ENCODE assay signal across 30 mouse cellular contexts in the genomic region with DNA sequence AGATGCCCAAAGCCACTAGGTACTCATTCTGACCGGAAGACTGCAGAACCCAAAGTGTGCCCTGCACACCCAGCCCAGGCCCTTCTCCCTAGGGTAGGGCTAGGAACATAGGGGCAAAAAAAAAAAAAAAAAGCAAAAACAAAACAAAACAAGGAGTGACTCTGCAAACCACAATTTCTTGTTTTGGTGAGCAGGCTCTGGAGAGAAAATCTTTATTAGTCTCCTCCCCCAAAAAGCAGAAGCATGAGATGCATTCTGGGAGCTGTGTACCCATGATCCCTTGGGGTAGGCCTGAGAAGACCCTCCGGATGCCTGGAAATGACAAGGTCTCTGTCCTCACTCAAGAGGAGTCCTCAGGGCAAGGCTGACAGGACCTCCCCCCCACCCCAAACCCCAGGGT. TPM values are rescaled to one million over a fixed set of nuclear protein-coding genes. Genes with fewer than 3 reads are reported as not detected.
A peak's percentile ranks its signal among the peaks of the same experiment; 100 is the strongest.
DNase-seq lines count a peak whose midpoint lies in the region; ATAC-seq and TF ChIP-seq lines count a peak whose summit lies in the region.
"Had no signal": no experiment of that assay in that cellular context is flagged by ENCODE, and none has a peak within 500 bp of the region (broad histone marks: within the 10 kb centered on the region; RNA-seq: fewer than 3 reads in every experiment).

No protein-coding gene starts in this region.

- TF ChIP-seq CTCF in bone marrow, adult 2 months (IDR thresholded peaks at IDR 0.05; ENCODE audit: control insufficient read depth, insufficient read depth, low read length), result no peak
- no peak for TF ChIP-seq CTCF in forebrain, postnatal 0 days (IDR thresholded peaks at IDR 0.05; ENCODE audit: low read depth)

- H3K4me3 ChIP-seq in liver, embryonic 12.5 days, result no peak overlapping the region
- no peak overlapping the region for H3K4me3 ChIP-seq in liver, embryonic 11.5 days (ENCODE audit: low read depth, low read length)
- no peak overlapping the region for H3K4me3 ChIP-seq in bone marrow, adult 2 months (replicated peaks; ENCODE audit: control insufficient read depth, low read depth, low read length)
- no peak overlapping the region for H3K4me3 ChIP-seq in liver, embryonic 15.5 days (replicated peaks)
- no peak overlapping the region for H3K4me3 ChIP-seq in forebrain, postnatal 0 days (ENCODE audit: low read depth, low read length)
- H3K4me3 ChIP-seq: embryonic facial prominence, embryonic 13.5 days; forebrain, embryonic 13.5 days; heart, adult 2 months; heart, embryonic 15.5 days; hindbrain, embryonic 15.5 days; intestine, embryonic 15.5 days; limb, embryonic 13.5 days had no signal

- ATAC-seq in liver, embryonic 12.5 days, result no peak
- ATAC-seq in liver, embryonic 11.5 days (replicated peaks; ENCODE audit: low FRiP score), result no peak
- ATAC-seq in liver, embryonic 15.5 days (ENCODE audit: insufficient read depth), result no peak
- ATAC-seq in monocyte, adult 5-6 weeks (replicated peaks; ENCODE audit: insufficient number of reproducible peaks, low FRiP score, low TSS enrichment, poor library complexity, severe bottlenecking), result peak; percentile 24
- no peak for ATAC-seq in forebrain, postnatal 0 days
- ATAC-seq: forebrain, embryonic 13.5 days; intestine, embryonic 15.5 days; midbrain, embryonic 16.5 days had no signal

- peaks cover 3% of the 10 kb centered on the region for H3K9me3 ChIP-seq in liver, embryonic 12.5 days (replicated peaks)
- peaks cover 2% of the 10 kb centered on the region for H3K9me3 ChIP-seq in liver, embryonic 11.5 days (ENCODE audit: control insufficient read depth, low read length)
- peaks cover 3% of the 10 kb centered on the region; the same call in 1 of the 2 replicates for H3K9me3 ChIP-seq in liver, embryonic 15.5 days (replicated peaks)
- H3K9me3 ChIP-seq in forebrain, postnatal 0 days (ENCODE audit: low read length), result no peaks in the 10 kb centered on the region
- H3K9me3 ChIP-seq: embryonic facial prominence, embryonic 13.5 days; forebrain, embryonic 13.5 days; heart, embryonic 15.5 days; hindbrain, embryonic 15.5 days; intestine, embryonic 15.5 days had no signal

- H3K36me3 ChIP-seq in liver, embryonic 12.5 days, result peaks cover 14% of the 10 kb centered on the region
- peaks cover 7% of the 10 kb centered on the region for H3K36me3 ChIP-seq in liver, embryonic 11.5 days (ENCODE audit: control insufficient read depth, insufficient read depth, low read length)
- peaks cover 7% of the 10 kb centered on the region for H3K36me3 ChIP-seq in liver, embryonic 15.5 days (replicated peaks)
- peaks cover 6% of the 10 kb centered on the region; the same call in 1 of the 2 replicates for H3K36me3 ChIP-seq in forebrain, postnatal 0 days (ENCODE audit: insufficient read depth)
- H3K36me3 ChIP-seq: G1E had no signal

- no peak overlapping the region for H3K9ac ChIP-seq in liver, embryonic 12.5 days
- no peak overlapping the region for H3K9ac ChIP-seq in liver, embryonic 11.5 days (ENCODE audit: low read depth, low read length)
- H3K9ac ChIP-seq in liver, embryonic 15.5 days, result no peak overlapping the region
- no peak overlapping the region for H3K9ac ChIP-seq in forebrain, postnatal 0 days
- H3K9ac ChIP-seq: embryonic facial prominence, embryonic 13.5 days; forebrain, embryonic 13.5 days; heart, embryonic 15.5 days; hindbrain, embryonic 15.5 days; intestine, embryonic 15.5 days; limb, embryonic 13.5 days; lung, embryonic 14.5 days had no signal

- H3K27me3 ChIP-seq in liver, embryonic 12.5 days (replicated peaks), result 0 out of 2 replicates have a peak, but pooled peaks cover 1% of the 10 kb centered on the region
- no peaks in the 10 kb centered on the region for H3K27me3 ChIP-seq in liver, embryonic 11.5 days (replicated peaks; ENCODE audit: control insufficient read depth, insufficient read depth, low read length)
- H3K27me3 ChIP-seq in liver, embryonic 15.5 days, result peaks cover 10% of the 10 kb centered on the region
- no peaks in the 10 kb centered on the region for H3K27me3 ChIP-seq in forebrain, postnatal 0 days (ENCODE audit: insufficient read depth, low read length)
- H3K27me3 ChIP-seq: embryonic facial prominence, embryonic 13.5 days; forebrain, embryonic 13.5 days; heart, embryonic 15.5 days; limb, embryonic 13.5 days had no signal

- TF ChIP-seq POLR2A in bone marrow, adult 2 months (IDR thresholded peaks at IDR 0.05; ENCODE audit: borderline replicate concordance, control insufficient read depth, low read depth, low read length), result no peak

- H3K27ac ChIP-seq in liver, embryonic 12.5 days, result peak overlapping the region; percentile 92; the same call in 1 of the 2 replicates
- no peak overlapping the region for H3K27ac ChIP-seq in liver, embryonic 11.5 days (ENCODE audit: low read depth, low read length)
- peak overlapping the region; percentile 31 for H3K27ac ChIP-seq in bone marrow, adult 2 months (ENCODE audit: control insufficient read depth, insufficient read depth, low read depth, low read length, poor library complexity)
- peak overlapping the region; percentile 91 for H3K27ac ChIP-seq in liver, embryonic 15.5 days (replicated peaks)
- H3K27ac ChIP-seq in forebrain, postnatal 0 days (ENCODE audit: low read depth, low read length), result no peak overlapping the region
- H3K27ac ChIP-seq: embryonic facial prominence, embryonic 13.5 days; forebrain, embryonic 13.5 days; heart, adult 2 months; heart, embryonic 15.5 days; hindbrain, embryonic 15.5 days; intestine, embryonic 15.5 days; limb, embryonic 13.5 days; stomach, postnatal 0 days had no signal

- H3K4me1 ChIP-seq in liver, embryonic 12.5 days, result peaks cover 90% of the 10 kb centered on the region
- peaks cover 60% of the 10 kb centered on the region for H3K4me1 ChIP-seq in liver, embryonic 11.5 days (replicated peaks; ENCODE audit: control insufficient read depth, insufficient read depth, low read length)
- peaks cover 10% of the 10 kb centered on the region for H3K4me1 ChIP-seq in bone marrow, adult 2 months (ENCODE audit: control insufficient read depth, insufficient read depth, low read length)
- H3K4me1 ChIP-seq in liver, embryonic 15.5 days (replicated peaks), result peaks cover 93% of the 10 kb centered on the region
- peaks cover 11% of the 10 kb centered on the region for H3K4me1 ChIP-seq in forebrain, postnatal 0 days (ENCODE audit: insufficient read depth)

- 88% methylated on average over 2 of the region's 2 CpGs for WGBS in liver, embryonic 12.5 days (ENCODE audit: insufficient replicate concordance)
- WGBS in liver, embryonic 11.5 days, result 75% methylated on average over 2 of the region's 2 CpGs
- WGBS in bone marrow, adult 2 months, result 26% methylated on average over 2 of the region's 2 CpGs
- 67% methylated on average over 2 of the region's 2 CpGs for WGBS in liver, embryonic 15.5 days (ENCODE audit: insufficient replicate concordance)
- WGBS in forebrain, postnatal 0 days, result 92% methylated on average over 2 of the region's 2 CpGs

- H3K4me2 ChIP-seq in liver, embryonic 12.5 days, result no peak overlapping the region
- no peak overlapping the region for H3K4me2 ChIP-seq in liver, embryonic 11.5 days
- H3K4me2 ChIP-seq in liver, embryonic 15.5 days, result no peak overlapping the region
- no peak overlapping the region for H3K4me2 ChIP-seq in forebrain, postnatal 0 days (ENCODE audit: low read depth)
- H3K4me2 ChIP-seq: embryonic facial prominence, embryonic 13.5 days; heart, embryonic 15.5 days; intestine, embryonic 15.5 days; limb, embryonic 13.5 days; lung, embryonic 14.5 days had no signal

- DNase-seq in liver, embryonic 11.5 days (ENCODE audit: low spot score), result no peak
- no peak for DNase-seq in adrenal gland, postnatal 25 days
- no peak for DNase-seq in forebrain, postnatal 0 days
- no peak for DNase-seq in embryo, embryonic 9.5 days (ENCODE audit: extremely low spot score)
- DNase-seq: adrenal gland, postnatal 36 days; cerebellum, adult 11-12 months; cerebellum, postnatal 14 days; gastrocnemius, postnatal 14 days; heart, adult 2 months; heart, postnatal 36 days; kidney, adult 8-10 months; kidney, postnatal 14 days; lung, embryonic 14.5 days; right cerebral cortex, adult 18-20 months; right cerebral cortex, postnatal 4 days; thymus, adult 2 months; thymus, postnatal 4 days had no signal

RNA-seq across cellular contexts. Expression of a gene that starts 3.7 kb away (rescaled TPM):
- polyA plus RNA-seq in liver, embryonic 12.5 days (2016; fragmentation: Nextera tagmentation; extraction: Ambion mirVana), result 16.4 and 17.5 TPM in 2 replicates
- polyA plus RNA-seq in liver, embryonic 11.5 days (2014; fragmentation: Nextera tagmentation; extraction: Ambion mirVana), result 16.1 and 16.5 TPM in 2 replicates
- 27.3 and 38.8 TPM in 2 replicates for polyA plus RNA-seq in bone marrow, adult 2 months (2011; ENCODE audit: insufficient read depth, insufficient read length, low replicate concordance, missing spikeins)
- 13.7 TPM in 2 replicates for polyA plus RNA-seq in liver, embryonic 15.5 days (2015; fragmentation: Nextera tagmentation; extraction: Ambion mirVana)
- 118 to 236 TPM (median 124 TPM) in 3 replicates for total RNA-seq in monocyte, adult 5-6 weeks (2017)
- total RNA-seq in adrenal gland, postnatal 25 days (2021), result 14.0 and 14.1 TPM in 2 replicates
- total RNA-seq in forebrain, postnatal 0 days (2014; rRNA removed), result 30.6 and 31.3 TPM in 2 replicates
- 14.5 and 17.5 TPM in 2 replicates for polyA plus RNA-seq in forebrain, postnatal 0 days (2015; fragmentation: Nextera tagmentation; extraction: Ambion mirVana)

Comparison
In these comparisons a context has a peak if more than half of its experiments do, and no peak if none do; other contexts are left out.
1. H3K27ac ChIP-seq: peak in liver, embryonic 12.5 days (single experiment), bone marrow, adult 2 months (single experiment) and liver, embryonic 15.5 days (single experiment); none in liver, embryonic 11.5 days (single experiment) and forebrain, postnatal 0 days (single experiment).